Mouse (Mus musculus): ENCODE data around the gene Klhdc2.

DNA sequence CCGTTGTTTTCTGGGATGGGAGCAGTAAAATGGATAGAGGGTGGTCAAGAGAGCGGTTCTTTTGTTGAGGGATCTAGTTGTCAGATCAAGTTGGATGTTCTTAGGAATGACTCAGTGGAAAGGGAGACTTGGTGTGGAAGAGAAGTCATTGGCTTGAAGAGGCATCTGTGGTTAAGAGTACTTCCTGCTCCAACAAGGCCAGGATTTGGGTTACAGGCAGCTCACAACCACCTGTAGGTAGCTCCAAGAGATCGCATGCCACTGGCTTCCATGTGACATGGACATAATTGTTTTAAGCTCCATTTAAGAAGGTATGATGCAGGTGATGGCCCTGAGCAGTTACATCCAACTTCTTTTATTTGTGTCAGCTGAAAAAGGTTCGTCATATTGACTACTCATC is 46.7 kb upstream of the Klhdc2 start:
- no peak for TF ChIP-seq POLR2A (IDR thresholded peaks at IDR 0.05; ENCODE audit: extremely low read depth, insufficient read depth, low read length)
- TF ChIP-seq CTCF (IDR thresholded peaks at IDR 0.05; ENCODE audit: extremely low read depth, insufficient read depth, low read length), result no peak

Data from cortical plate, adult 2 months (tissue).